Mouse (Mus musculus) forebrain, embryonic 12.5 days (tissue): ENCODE measurements around the gene Cbx1. TPM values are rescaled to one million over a fixed set of nuclear protein-coding genes. Genes with fewer than 3 reads are reported as not detected.

ENCODE experiments used
- ATAC-seq: fragments of 200-750 bp; cut with Nextera tagmentation; 2 replicates; pipeline ENCODE4 v1.8.0; 2017; ENCODE audit warnings: moderate TSS enrichment; ENCODE audit not compliant: low FRiP score
- H3K27ac ChIP-seq: fragments of 300-500 bp; sonication (generic); 2 replicates; pipeline ENCODE4 v1.5.1; 2016; ENCODE audit warnings: mild to moderate bottlenecking
- H3K27me3 ChIP-seq: fragments of 300-500 bp; sonication (generic); 2 replicates; pipeline ENCODE4 v1.6.1; 2016; ENCODE audit warnings: mild to moderate bottlenecking
- H3K36me3 ChIP-seq: fragments of 300-500 bp; sonication (generic); replicated peaks from 2 replicates; pipeline ENCODE4 v1.6.1; 2016; ENCODE audit warnings: mild to moderate bottlenecking
- H3K4me1 ChIP-seq: fragments of 300-500 bp; sonication (generic); 2 replicates; pipeline ENCODE4 v1.6.1; 2016
- H3K4me2 ChIP-seq: fragments of 300-500 bp; sonication (generic); 2 replicates; pipeline ENCODE4 v1.6.1; 2016; ENCODE audit warnings: mild to moderate bottlenecking, moderate library complexity
- H3K4me3 ChIP-seq: fragments of 300-500 bp; sonication (generic); replicated peaks from 2 replicates; pipeline ENCODE4 v1.5.1; 2016; ENCODE audit warnings: mild to moderate bottlenecking
- H3K9ac ChIP-seq: fragments of 300-500 bp; sonication (generic); 2 replicates; pipeline ENCODE4 v1.6.1; 2016; ENCODE audit warnings: mild to moderate bottlenecking
- H3K9me3 ChIP-seq: fragments of 300-500 bp; sonication (generic); 2 replicates; pipeline ENCODE4 v1.6.1; 2016
- WGBS: fragments of 180-500 bp; shearing (Covaris S2); methylation state at CpG from one replicate; pipeline ENCODE4 v1.1.7; 2016; 5-methylcytosine and 5-hydroxymethylcytosine counted together
- microRNA counts: library from miRNA; unstranded; fragments of <30 nt; microRNA quantifications from one replicate; lab custom pipeline; 2017
- microRNA-seq: library from miRNA; unstranded; fragments of <30 nt; microRNA quantifications from one replicate; pipeline ENCODE4, GENCODE M21; 2017
- polyA plus RNA-seq: library from polyadenylated mRNA; unstranded; fragments of >200 nt; fragmentation: Nextera tagmentation; extraction: Ambion mirVana; gene quantifications from 2 replicates; pipeline ENCODE4 v1.2.1, GENCODE M21; 2016

The Cbx1 gene
- polyA plus RNA-seq, 1 experiment from 2014 or later: 168 TPM

DNA sequence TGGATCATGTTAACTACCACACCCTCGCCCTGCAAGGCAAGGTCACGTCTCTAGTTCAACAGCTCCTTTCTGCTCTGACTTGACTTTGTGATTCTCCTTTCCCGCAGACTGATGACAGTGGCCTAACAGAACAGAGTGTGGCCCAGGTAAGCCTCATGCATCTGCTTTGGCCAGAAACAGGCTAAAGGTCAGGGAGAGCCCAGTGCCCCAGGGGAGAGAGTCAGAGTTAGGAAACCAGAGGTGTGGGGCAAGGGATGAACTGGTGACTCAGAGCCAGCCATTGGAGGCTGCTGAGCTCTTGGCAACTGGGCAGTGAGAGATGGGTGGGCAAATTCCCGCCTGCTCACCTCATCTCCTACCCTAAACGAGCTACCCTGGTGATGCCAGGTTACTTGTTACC lies 68.5 kb downstream of the Cbx1 start:
- no peak overlapping the region for H3K4me3 ChIP-seq
- no peaks in the 10 kb centered on the region for H3K36me3 ChIP-seq
- no peak for ATAC-seq
- no peak overlapping the region for H3K4me2 ChIP-seq
- no peak overlapping the region for H3K27ac ChIP-seq
- 0 out of 2 replicates have a peak, but pooled peaks cover 5% of the 10 kb centered on the region for H3K27me3 ChIP-seq
- peaks cover 19% of the 10 kb centered on the region for H3K4me1 ChIP-seq
- H3K9me3 ChIP-seq: no peaks in the 10 kb centered on the region
- no peak overlapping the region for H3K9ac ChIP-seq
- 76% methylated on average over 5 of the region's 5 CpGs for WGBS

MicroRNA genes within 50 kb of the gene (microRNA counts, 519-probe panel; counts per million panel counts)
- 5,087 counts per million, percentile 67 among the panel's probes with 10 or more counts for microRNA mmu-miR-152 (lab: Ali Mortazavi, UCI)

Small RNA genes lying within 50 kb of the gene (microRNA-seq; reads per million reads assigned to microRNA genes)
- gene Mir152: 63.8 reads per million, percentile 45 among the genes with 10 or more reads in this experiment

Other genes starting within 250 kb of the Cbx1 start
- 31.0 and 40.3 TPM in 2 replicates for gene Snx11, start 11.6 kb upstream of the Cbx1 start, polyA plus RNA-seq
- 72.8 and 76.0 TPM in 2 replicates for gene Nfe2l1, start 40.8 kb downstream of the Cbx1 start, polyA plus RNA-seq
- gene Copz2, start 60.7 kb downstream of the Cbx1 start, polyA plus RNA-seq: 22.9 and 27.8 TPM in 2 replicates
- gene Cdk5rap3, start 127.4 kb downstream of the Cbx1 start, polyA plus RNA-seq: 102 and 106 TPM in 2 replicates
- gene Prr15l, start 139.0 kb downstream of the Cbx1 start, polyA plus RNA-seq: 0.58 and 0.60 TPM in 2 replicates
- gene Pnpo, start 154.9 kb downstream of the Cbx1 start, polyA plus RNA-seq: 17.2 and 17.4 TPM in 2 replicates
- 23.1 and 27.2 TPM in 2 replicates for gene Sp2, start 193.8 kb downstream of the Cbx1 start, polyA plus RNA-seq
- 0.26 and 0.51 TPM in 2 replicates for gene Sp6, start 224.3 kb downstream of the Cbx1 start, polyA plus RNA-seq
- 26.0 and 28.0 TPM in 2 replicates for gene Scrn2, start 240.8 kb downstream of the Cbx1 start, polyA plus RNA-seq